Mouse (Mus musculus) embryonic facial prominence, embryonic 13.5 days (tissue): ENCODE data around the gene Cnr2. TPM values are rescaled to one million over a fixed set of nuclear protein-coding genes. Genes with fewer than 3 reads are reported as not detected.

Experiments
- polyA plus RNA-seq: library from polyadenylated mRNA; unstranded; fragments of >200 nt; fragmentation: Nextera tagmentation; extraction: Ambion mirVana; gene quantifications from 2 replicates; pipeline ENCODE4 v1.2.1, GENCODE M21; 2015

Gene Cnr2
- polyA plus RNA-seq, 1 experiment from 2014 or later = 0.51 TPM

Other genes starting within 250 kb of the Cnr2 start
- gene Ifnlr1, start 209.1 kb upstream of the Cnr2 start, polyA plus RNA-seq = 1.8 TPM in 2 replicates
- gene Il22ra1, start 167.2 kb upstream of the Cnr2 start, polyA plus RNA-seq = 0.17 and 0.18 TPM in 2 replicates
- 0.66 and 0.67 TPM in 2 replicates for gene Myom3, start 135.7 kb upstream of the Cnr2 start, polyA plus RNA-seq
- gene Srsf10, start 39.6 kb upstream of the Cnr2 start, polyA plus RNA-seq = 324 and 327 TPM in 2 replicates
- gene Pnrc2, start 21.5 kb upstream of the Cnr2 start, polyA plus RNA-seq = 183 and 196 TPM in 2 replicates
- gene Fuca1, start 25.3 kb downstream of the Cnr2 start, polyA plus RNA-seq = 66.6 and 75.1 TPM in 2 replicates
- 80.3 and 82.0 TPM in 2 replicates for gene Hmgcl, start 51.1 kb downstream of the Cnr2 start, polyA plus RNA-seq
- 34.6 and 38.5 TPM in 2 replicates for gene Gale, start 68.3 kb downstream of the Cnr2 start, polyA plus RNA-seq
- 105 and 117 TPM in 2 replicates for gene Lypla2, start 77.2 kb downstream of the Cnr2 start, polyA plus RNA-seq
- gene Pithd1, start 91.9 kb downstream of the Cnr2 start, polyA plus RNA-seq = 59.5 and 59.9 TPM in 2 replicates
- 42.5 and 43.0 TPM in 2 replicates for gene Eloa, start 126.4 kb downstream of the Cnr2 start, polyA plus RNA-seq
- 447 and 551 TPM in 2 replicates for gene Rpl11, start 158.0 kb downstream of the Cnr2 start, polyA plus RNA-seq
- gene Id3, start 248.1 kb downstream of the Cnr2 start, polyA plus RNA-seq = 540 and 613 TPM in 2 replicates